Mouse (Mus musculus) spleen, postnatal 36 days (tissue): ENCODE data around the gene Slc6a9.

ENCODE experiments used
- DNase-seq, 2 experiments: peaks; one replicate each; pipeline ENCODE4 v3.0.0; 2022; ENCODE audit warnings: low spot score in 2 of 2, mixed read lengths in 1 of 2

The Slc6a9 gene

DNA sequence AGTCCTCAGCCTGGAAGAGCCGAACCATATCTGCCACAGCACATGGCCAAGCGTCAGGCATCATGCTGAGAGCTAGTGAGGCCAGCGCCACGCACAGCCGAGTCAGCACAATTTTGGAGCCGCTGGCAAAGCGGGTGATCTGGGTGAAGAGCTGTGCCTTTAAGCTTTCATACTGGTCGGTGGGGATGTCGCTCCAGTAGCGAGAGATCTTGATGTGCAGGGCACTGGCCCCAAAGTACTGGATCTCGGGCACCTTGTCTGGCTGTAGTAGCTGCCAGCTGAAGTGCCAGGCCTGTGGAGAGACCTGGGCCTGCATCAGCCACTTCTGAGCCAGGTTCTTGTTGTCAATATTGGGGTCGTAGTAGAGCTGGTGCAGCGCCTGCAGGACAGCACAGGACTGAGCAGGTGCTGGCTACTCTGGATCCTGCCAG lies 77.8 kb downstream of the Slc6a9 start:
- no peak for DNase-seq

DNA sequence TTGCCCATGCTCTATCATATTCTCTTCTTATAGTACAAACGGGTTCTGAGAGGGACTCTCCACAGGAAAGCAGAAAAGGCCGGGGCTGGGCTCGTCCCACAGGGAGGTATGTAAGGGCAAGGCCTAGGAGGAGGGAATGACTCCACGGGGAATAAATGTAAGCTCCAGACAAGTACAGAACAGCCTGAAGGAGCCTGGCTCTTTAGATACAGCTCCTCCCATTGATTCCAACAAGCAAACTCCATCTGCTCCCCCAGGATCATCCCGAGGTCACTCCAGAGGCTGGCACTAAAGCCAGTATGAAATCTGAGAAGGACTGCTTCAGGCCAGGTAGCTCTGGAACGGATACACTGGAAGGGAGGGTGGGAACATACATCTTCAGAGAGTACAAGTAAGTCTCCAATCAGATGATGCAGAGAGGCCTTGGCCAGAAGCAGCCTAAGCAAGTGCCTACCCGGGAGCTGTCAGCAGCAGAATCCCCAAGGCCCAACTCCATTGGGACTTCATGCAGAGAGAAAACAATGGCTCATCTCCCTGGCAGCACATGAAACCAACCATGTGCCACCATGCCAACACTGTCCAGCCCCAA lies 78.5 kb downstream of the Slc6a9 start:
- no peak for DNase-seq

DNA sequence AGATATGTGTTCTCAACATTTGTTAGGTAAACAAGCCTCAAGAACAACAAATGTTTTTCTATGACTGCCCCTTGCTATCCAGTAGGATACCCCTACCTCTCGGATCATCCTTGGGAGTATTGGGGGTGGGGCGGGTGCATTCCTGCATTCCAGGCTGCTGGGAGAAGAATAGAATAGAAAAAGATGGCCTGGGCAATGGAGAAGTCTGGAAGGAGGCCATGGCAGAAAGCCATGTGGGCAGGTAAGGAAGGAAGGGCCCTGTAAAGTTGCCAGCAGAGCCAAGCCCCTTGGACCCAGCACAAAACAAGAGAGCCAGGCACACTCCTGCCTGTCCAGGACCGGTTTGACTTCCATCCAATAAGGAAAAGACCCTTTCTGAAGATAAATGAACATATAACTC lies 79.1 kb downstream of the Slc6a9 start:
- DNase-seq: no peak

DNA sequence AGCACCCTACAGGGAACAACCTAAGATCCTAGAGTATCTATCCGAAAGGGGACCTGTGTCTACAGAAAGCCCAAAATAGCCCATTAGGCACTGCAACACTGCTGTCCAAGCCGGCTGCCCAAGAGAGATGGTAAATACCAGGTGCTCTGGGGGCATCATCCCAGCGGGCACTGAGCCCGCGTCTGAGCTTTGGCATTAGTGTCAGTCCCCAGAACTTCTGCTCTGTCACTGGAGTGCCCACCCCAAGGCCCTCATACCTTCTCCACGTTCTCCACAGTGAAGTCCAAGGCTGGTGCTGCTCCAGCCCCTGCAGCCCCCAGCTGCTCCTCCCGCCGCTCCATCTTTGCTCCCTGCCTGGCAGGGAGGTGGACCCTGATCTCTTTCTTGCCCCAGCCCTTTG lies 79.7 kb downstream of the Slc6a9 start:
- DNase-seq: no peak

DNA sequence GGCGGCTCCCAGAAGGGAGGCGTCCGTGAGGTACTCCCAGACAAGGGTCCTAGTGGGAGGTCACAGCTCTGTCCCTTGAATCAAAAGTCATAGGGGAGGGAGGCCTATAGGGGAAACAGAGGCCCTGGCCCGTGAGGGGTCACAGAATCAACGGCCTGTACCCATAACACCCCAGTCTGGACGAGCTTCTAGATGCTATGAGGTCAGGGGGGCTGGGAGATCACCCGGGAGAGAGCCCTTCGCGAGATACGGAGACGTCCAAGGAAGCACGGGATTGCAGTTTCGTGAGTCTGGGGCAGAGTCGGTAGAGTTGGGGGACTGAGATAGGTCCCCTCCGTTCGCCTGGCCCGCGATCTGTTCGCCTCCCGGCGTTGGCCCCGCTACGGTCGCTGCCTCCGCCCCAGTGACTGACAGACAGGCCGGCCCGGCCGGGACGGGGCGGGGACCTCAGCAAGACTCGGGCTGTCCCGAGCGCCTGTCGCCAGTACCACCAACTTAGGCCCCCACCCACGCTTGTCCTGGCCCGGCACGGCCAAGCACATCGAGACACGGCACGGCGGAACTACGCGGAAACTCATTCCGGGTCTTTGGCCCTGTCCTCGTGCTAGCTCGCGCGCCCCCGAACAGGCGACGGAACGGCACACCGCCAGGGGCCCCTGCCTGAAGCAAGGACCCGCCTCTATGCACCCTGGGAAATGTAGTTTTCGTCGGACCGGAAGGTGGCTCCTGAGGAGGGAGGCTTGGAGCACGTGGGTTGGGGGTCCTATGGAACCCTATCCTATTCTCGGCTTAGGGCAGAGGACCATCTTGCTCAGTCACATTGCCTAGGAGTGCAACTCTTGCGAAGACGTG lies 80.5 kb downstream of the Slc6a9 start, which contains the start of gene Ipo13:
Ipo13 (minus strand) TSS at position 409 of the 852 bp plus-strand sequence.
- peak; percentile 90 to 91 for DNase-seq

DNA sequence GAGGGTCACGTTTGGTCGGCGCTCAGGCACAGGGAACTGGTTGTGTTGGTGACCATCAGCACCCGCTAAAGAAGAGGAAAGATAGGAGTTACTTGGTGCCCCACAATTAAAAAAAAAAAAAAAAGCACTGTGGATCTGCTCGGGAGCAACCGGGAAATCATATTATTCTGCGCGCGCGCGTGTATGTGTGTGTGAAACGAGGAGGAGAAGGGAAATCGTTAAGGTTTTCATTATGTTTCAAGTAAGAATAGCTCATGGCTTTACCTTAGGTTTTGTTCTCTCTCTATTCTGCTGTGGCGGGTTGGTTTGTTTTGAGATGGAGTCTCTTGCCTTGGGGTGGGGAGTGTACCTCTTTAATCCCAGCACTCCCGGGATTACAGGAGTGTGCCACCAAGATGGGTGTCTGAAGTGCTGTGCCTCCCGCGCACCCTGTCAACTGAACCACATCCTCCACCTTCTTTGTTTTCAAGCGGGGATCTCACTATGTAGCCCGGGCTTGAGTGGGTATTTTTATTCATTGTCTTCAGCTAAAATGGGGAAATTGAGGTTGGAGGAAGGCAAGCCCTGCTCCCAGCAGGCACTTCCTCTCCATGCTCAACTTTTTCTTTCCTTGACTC lies 81.3 kb downstream of the Slc6a9 start:
- no peak for DNase-seq

DNA sequence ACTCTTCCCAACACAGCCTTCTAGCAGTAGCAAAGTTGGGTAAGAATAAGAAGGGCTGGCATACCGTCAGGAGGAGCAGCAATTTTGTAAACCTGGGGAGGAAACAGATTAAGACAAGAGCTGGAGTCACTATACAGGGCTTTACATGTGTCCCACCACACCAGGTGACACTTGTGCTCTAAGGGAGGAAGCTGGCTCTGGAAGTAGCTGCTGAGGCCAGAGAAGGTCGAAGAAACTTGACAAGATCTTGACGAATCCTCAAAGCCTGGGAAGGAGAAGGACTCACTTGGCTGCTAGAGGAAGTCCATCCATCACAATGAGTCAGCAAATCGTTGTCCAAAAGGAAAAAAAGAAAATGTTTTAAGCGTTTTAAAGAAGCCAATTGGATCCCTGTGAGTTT lies 82.1 kb downstream of the Slc6a9 start:
- DNase-seq: no peak

DNA sequence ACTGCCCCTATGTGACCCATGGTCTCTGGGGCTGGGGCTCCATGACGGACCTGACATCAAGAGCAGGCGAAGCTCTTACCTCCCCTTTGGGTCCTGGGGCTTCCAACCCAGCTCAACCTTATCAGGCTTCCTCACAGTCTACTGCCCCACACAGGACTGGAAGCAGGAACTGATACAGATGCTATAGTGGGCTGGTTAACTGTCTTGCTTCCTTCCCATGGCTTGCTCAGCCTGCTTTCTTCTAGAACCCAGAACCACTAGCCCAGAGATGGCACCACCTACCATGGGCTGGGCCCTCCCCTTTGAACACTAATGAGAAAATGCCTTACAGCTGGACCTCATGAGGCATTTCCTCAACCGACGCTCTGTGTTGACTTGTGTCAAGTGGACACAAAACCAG lies 83.1 kb downstream of the Slc6a9 start:
- DNase-seq: no peak

DNA sequence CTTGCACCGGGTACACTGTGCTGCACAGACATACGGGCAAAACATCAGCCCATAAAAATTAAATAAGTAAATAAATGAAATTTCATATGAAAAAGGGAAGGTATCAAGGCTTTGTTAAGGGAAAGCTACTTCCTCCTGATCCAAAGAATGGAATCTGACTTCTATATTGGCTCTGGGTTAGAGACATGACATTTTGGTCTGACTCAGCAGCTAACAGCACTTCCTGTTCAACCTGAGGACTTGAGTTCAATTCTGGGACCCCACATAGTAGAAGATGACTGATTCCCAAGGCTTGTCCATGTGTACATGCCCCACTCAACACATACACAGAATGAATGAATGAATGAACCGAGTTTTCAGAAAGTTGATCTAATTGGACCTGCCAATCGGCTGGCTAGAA lies 83.5 kb downstream of the Slc6a9 start:
- DNase-seq: no peak

DNA sequence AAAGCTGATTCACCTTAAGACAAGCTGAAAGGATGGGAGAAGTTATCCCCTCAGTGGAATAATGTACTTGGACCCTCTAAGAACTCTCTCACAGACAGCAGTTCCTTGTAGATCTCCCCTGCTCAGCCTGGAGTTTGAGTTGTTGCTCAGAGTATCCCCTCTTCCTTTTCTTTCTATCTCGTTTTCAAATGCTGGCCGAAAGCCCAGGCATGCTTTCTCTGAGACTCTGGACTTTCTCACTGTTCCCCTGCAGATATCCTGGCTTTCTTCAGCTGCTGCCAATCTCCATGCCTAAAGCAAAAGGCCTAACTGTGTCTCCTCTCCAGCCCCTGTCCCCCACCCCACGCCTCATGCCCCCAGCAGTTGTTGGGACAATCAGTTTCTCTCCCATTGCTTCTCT lies 84.0 kb downstream of the Slc6a9 start:
- DNase-seq: no peak

DNA sequence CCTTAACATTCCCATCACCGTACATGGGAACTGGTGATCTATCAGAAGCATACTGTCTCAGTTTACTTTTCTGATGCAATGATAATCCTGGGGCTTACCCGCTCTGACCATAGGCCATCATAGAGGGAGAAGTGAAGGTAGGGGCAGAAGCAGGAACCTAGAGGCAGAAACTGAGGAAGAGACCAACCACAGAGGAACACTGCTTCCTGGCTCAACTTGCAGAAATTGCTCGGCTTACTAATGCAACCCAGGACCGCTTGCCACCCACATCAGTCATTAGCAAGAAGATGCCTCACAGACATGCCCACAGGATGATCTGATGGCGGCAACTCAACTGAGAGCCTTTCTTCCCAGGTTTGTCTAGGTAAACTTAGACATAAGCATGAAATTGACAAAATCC lies 84.5 kb downstream of the Slc6a9 start:
- no peak for DNase-seq

DNA sequence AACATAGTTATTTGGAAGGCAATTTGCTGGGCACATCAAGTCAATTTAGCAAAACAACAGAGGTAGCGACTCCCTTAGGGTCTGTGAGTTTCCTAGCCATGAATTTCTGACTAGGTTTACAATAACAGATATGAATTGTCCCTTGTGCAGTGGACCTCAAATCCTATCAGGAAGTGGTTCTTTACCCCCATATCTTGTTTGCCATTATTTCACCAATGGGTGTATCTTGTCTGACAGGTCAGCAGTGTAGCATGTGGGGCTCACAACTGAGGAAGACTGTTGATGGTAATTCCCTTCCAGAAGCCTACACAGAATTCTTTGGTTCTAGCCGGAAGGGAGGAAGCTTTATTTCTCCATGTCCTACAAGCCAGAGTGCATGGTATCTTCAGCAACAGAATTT lies 87.1 kb downstream of the Slc6a9 start:
- no peak for DNase-seq

DNA sequence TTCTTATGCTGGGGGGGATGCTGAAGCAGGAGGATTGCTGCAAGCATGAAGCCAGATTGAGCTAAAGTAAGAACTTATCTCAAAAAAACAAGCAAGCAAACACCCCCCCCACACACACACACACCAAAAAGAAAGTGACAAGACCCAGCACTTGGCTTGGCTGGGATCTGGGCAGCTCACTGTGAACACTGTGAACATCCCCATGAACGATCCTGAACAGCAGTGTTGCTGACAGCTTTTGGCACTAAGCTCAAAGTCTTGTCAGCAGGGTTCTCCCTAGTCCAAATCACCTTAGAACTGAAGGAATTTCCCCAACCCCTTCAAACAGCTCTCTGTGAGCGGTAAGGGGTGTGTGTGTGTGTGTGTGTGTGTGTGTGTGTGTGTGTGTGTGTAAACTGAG lies 89.1 kb downstream of the Slc6a9 start:
- no peak for DNase-seq
